Mouse (Mus musculus) left cerebral cortex, adult 6 months (tissue): ENCODE data around the gene Tmem106c. TPM values are rescaled to one million over a fixed set of nuclear protein-coding genes. Genes with fewer than 3 reads are reported as not detected.

Experiments used
- long read RNA-seq, 2 experiments: library from polyadenylated mRNA; unstranded; transcript quantifications; one replicate each; pipeline ENCODE4 v2.0.0; 2019 to 2020
- polyA plus RNA-seq: library from polyadenylated mRNA; unstranded; fragments of <200 nt; fragmentation: Nextera tagmentation; gene quantifications from 2 replicates; pipeline ENCODE4 v1.2.3, GENCODE M21; 2021

The Tmem106c gene
- 52.2 and 69.5 TPM in 2 replicates for polyA plus RNA-seq
- long read RNA-seq, experiment 1, transcript Tmem106c-201 (8 exons, 1,623 nt), result minor isoform, 68 of 210 reads
- long read RNA-seq, experiment 1, transcript Tmem106c-202 (8 exons, 1,455 nt), result major isoform, 84 of 210 reads
- long read RNA-seq, experiment 1, partial matches to known transcripts, result 6 of 210 reads
- long read RNA-seq, experiment 1, other reads (novel, unspliced or antisense), result 52 of 210 reads
- long read RNA-seq, experiment 2, transcript Tmem106c-201 (8 exons, 1,623 nt), result minor isoform, 13 of 63 reads
- long read RNA-seq, experiment 2, transcript Tmem106c-202 (8 exons, 1,455 nt), result major isoform, 23 of 63 reads
- long read RNA-seq, experiment 2, partial matches to known transcripts, result 7 of 63 reads
- long read RNA-seq, experiment 2, other reads (novel, unspliced or antisense), result 20 of 63 reads

GRCm38 (mm10) chr15:97963989-97964835 is at the start of gene Tmem106c:
TSS of gene Tmem106c (plus strand) at chr15:97964200.

GRCm38 (mm10) chr15:98003822-98004739 is 40.1 kb downstream of the Tmem106c start, which contains the start of gene Col2a1:
TSS of gene Col2a1 (minus strand) at chr15:98004695.

Other genes starting within 250 kb of the Tmem106c start
- gene Endou, start 232.9 kb upstream of the Tmem106c start, polyA plus RNA-seq, result 3.5 and 5.8 TPM in 2 replicates
- gene Rapgef3, start 196.2 kb upstream of the Tmem106c start, polyA plus RNA-seq, result 6.6 and 9.1 TPM in 2 replicates
- gene Slc48a1, start 185.7 kb upstream of the Tmem106c start, polyA plus RNA-seq, result 278 and 297 TPM in 2 replicates
- gene Hdac7, start 119.7 kb upstream of the Tmem106c start, polyA plus RNA-seq, result 2.2 and 3.2 TPM in 2 replicates
- gene Vdr, start 53.6 kb upstream of the Tmem106c start, polyA plus RNA-seq, result 0.06 and 0.11 TPM in 2 replicates
- gene Col2a1, start 40.5 kb downstream of the Tmem106c start, polyA plus RNA-seq, result 0.16 and 0.18 TPM in 2 replicates
- gene Pfkm, start 128.4 kb downstream of the Tmem106c start, polyA plus RNA-seq, result 138 and 159 TPM in 2 replicates
- gene Senp1, start 129.5 kb downstream of the Tmem106c start, polyA plus RNA-seq, result 2.0 and 2.9 TPM in 2 replicates
- gene Asb8, start 201.4 kb downstream of the Tmem106c start, polyA plus RNA-seq, result 76.3 and 86.3 TPM in 2 replicates
- 9.3 and 21.0 TPM in 2 replicates for gene Ccdc184, start 203.0 kb downstream of the Tmem106c start, polyA plus RNA-seq
- 0.15 and 0.16 TPM in 2 replicates for gene Olfr288, start 231.3 kb downstream of the Tmem106c start, polyA plus RNA-seq